Mouse (Mus musculus): Measurements from ENCODE around the gene Pde1b.

The Pde1b gene

GRCm38 (mm10) chr15:103502435-103503250 is at the start of gene Pde1b:
Gene Pde1b, plus strand, starts transcription at chr15:103503034.
- peak; percentile 72 for DNase-seq

- DNase-seq: no peak
These were observed 49.1 kb upstream of the Pde1b start, which contains the start of gene Nckap1l for GRCm38 (mm10) chr15:103453551-103454218. Gene Nckap1l, plus strand, starts transcription at chr15:103453794.

- DNase-seq: no peak
These were observed 48.4 kb upstream of the Pde1b start for GRCm38 (mm10) chr15:103454449-103454848.

GRCm38 (mm10) chr15:103462539-103463261 is 40.1 kb upstream of the Pde1b start:
- DNase-seq: no peak

GRCm38 (mm10) chr15:103471488-103472194 is 31.2 kb upstream of the Pde1b start:
- no peak for DNase-seq

GRCm38 (mm10) chr15:103472265-103472664 is 30.6 kb upstream of the Pde1b start:
- no peak for DNase-seq

- no peak for DNase-seq
These were observed 29.7 kb upstream of the Pde1b start for GRCm38 (mm10) chr15:103473182-103473581.

- DNase-seq: no peak
These were observed 29.1 kb upstream of the Pde1b start for GRCm38 (mm10) chr15:103473769-103474168.

- no peak for DNase-seq
These were observed 23.7 kb upstream of the Pde1b start for GRCm38 (mm10) chr15:103479080-103479606.

GRCm38 (mm10) chr15:103480129-103480528 is 22.7 kb upstream of the Pde1b start:
- no peak for DNase-seq

- DNase-seq: no peak
These were observed 20.3 kb upstream of the Pde1b start for GRCm38 (mm10) chr15:103482488-103482887.

GRCm38 (mm10) chr15:103484490-103484889 is 18.3 kb upstream of the Pde1b start:
- DNase-seq: no peak

GRCm38 (mm10) chr15:103485106-103485505 is 17.7 kb upstream of the Pde1b start:
- DNase-seq: no peak

GRCm38 (mm10) chr15:103486658-103487057 is 16.2 kb upstream of the Pde1b start:
- DNase-seq: no peak

GRCm38 (mm10) chr15:103488336-103488735 is 14.5 kb upstream of the Pde1b start:
- no peak for DNase-seq

- DNase-seq: no peak
These were observed 6.4 kb upstream of the Pde1b start for GRCm38 (mm10) chr15:103496204-103497140.

GRCm38 (mm10) chr15:103498157-103498556 is 4.7 kb upstream of the Pde1b start:
- DNase-seq: no peak

- no peak for DNase-seq
These were observed 2.1 kb upstream of the Pde1b start for GRCm38 (mm10) chr15:103500723-103501122.

GRCm38 (mm10) chr15:103501186-103501585 is 1.6 kb upstream of the Pde1b start:
- DNase-seq: no peak

- DNase-seq: no peak
These were observed 392 bp downstream of the Pde1b start for GRCm38 (mm10) chr15:103503251-103503600.

- peak; percentile 47 for DNase-seq
These were observed 826 bp downstream of the Pde1b start for GRCm38 (mm10) chr15:103503660-103504059.
